Mouse (Mus musculus): ENCODE measurements around the gene Dpm2.

- TF ChIP-seq FLI1 (IDR thresholded peaks at IDR 0.05; ENCODE audit: low read length), result no peak
- no peak for TF ChIP-seq GATA1 (IDR thresholded peaks at IDR 0.05; ENCODE audit: borderline replicate concordance, low read length)
These were observed 41.6 kb downstream of the Dpm2 start for GRCm38 (mm10) chr2:32612274-32612673.
